Mouse (Mus musculus) adrenal gland, postnatal 4 days (tissue): ENCODE results near the gene Gm37240. TPM values are rescaled to one million over a fixed set of nuclear protein-coding genes. Genes with fewer than 3 reads are reported as not detected.

Experiments used
- DNase-seq, 2 experiments: peaks; one replicate each; pipeline ENCODE4 v3.0.0; 2021 to 2022; ENCODE audit warnings: low spot score in 2 of 2, mixed read lengths in 2 of 2
- total RNA-seq, 2 experiments: library from RNA; stranded (reverse); gene quantifications; 2 replicates each; pipeline ENCODE4 v1.2.3; 2021

Gene Gm37240
- total RNA-seq, 2 experiments from 2014 or later, result 8.0 to 8.3 TPM

- DNase-seq, result no peak
These were observed 1076.5 kb downstream of the Gm37240 start for GRCm38 (mm10) chr3:84810803-84811202.

GRCm38 (mm10) chr3:84808906-84809305, 1078.4 kb downstream of the Gm37240 start:
- DNase-seq, result no peak

- no peak for DNase-seq
These were observed 1079.5 kb downstream of the Gm37240 start for GRCm38 (mm10) chr3:84807826-84808225.

GRCm38 (mm10) chr3:84806206-84806605, 1081.1 kb downstream of the Gm37240 start:
- DNase-seq, result no peak

- no peak for DNase-seq
These were observed 1083.3 kb downstream of the Gm37240 start for GRCm38 (mm10) chr3:84804036-84804435.

GRCm38 (mm10) chr3:84787914-84788313, 1099.4 kb downstream of the Gm37240 start:
- DNase-seq, result no peak

GRCm38 (mm10) chr3:84776084-84776483, 1111.2 kb downstream of the Gm37240 start:
- DNase-seq, result no peak

GRCm38 (mm10) chr3:84775577-84775976, 1111.7 kb downstream of the Gm37240 start:
- no peak for DNase-seq

- no peak for DNase-seq
These were observed 1112.3 kb downstream of the Gm37240 start for GRCm38 (mm10) chr3:84775067-84775423.

- no peak for DNase-seq
These were observed 1112.9 kb downstream of the Gm37240 start for GRCm38 (mm10) chr3:84774246-84775066.

GRCm38 (mm10) chr3:84771980-84772379, 1115.3 kb downstream of the Gm37240 start:
- DNase-seq, result no peak

GRCm38 (mm10) chr3:84770518-84770917, 1116.8 kb downstream of the Gm37240 start:
- DNase-seq, result no peak

- no peak for DNase-seq
These were observed 1117.9 kb downstream of the Gm37240 start for GRCm38 (mm10) chr3:84769411-84769810.

- DNase-seq, result no peak
These were observed 1118.4 kb downstream of the Gm37240 start for GRCm38 (mm10) chr3:84768940-84769339.

GRCm38 (mm10) chr3:84753816-84754215, 1133.5 kb downstream of the Gm37240 start:
- DNase-seq, result no peak

- DNase-seq, result no peak
These were observed 1138.1 kb downstream of the Gm37240 start for GRCm38 (mm10) chr3:84749222-84749621.

GRCm38 (mm10) chr3:84748139-84748538, 1139.2 kb downstream of the Gm37240 start:
- no peak for DNase-seq

GRCm38 (mm10) chr3:84745537-84746189, 1141.7 kb downstream of the Gm37240 start:
- DNase-seq, result no peak

GRCm38 (mm10) chr3:84744707-84745106, 1142.6 kb downstream of the Gm37240 start:
- DNase-seq, result no peak

- no peak for DNase-seq
These were observed 1147.2 kb downstream of the Gm37240 start for GRCm38 (mm10) chr3:84740050-84740596.

- no peak for DNase-seq
These were observed 1150.2 kb downstream of the Gm37240 start for GRCm38 (mm10) chr3:84737137-84737536.

GRCm38 (mm10) chr3:84735716-84736115, 1151.6 kb downstream of the Gm37240 start:
- DNase-seq, result no peak
